32 mouse cellular contexts compared by ENCODE assay signal in genomic region chr11:58117044-58117652, GRCm38 (mm10). TPM values are rescaled to one million over a fixed set of nuclear protein-coding genes. Genes with fewer than 3 reads are reported as not detected.
DNase-seq lines count a peak whose midpoint lies in the region; ATAC-seq and TF ChIP-seq lines count a peak whose summit lies in the region.
"Had no signal": no experiment of that assay in that cellular context is flagged by ENCODE, and none has a peak within 500 bp of the region (broad histone marks: within the 10 kb centered on the region; RNA-seq: fewer than 3 reads in every experiment).

No protein-coding gene starts in this region.

- no peak for TF ChIP-seq POLR2A in CH12.LX (IDR thresholded peaks at IDR 0.05; ENCODE audit: low read depth, low read length)

- peaks cover 93% of the 10 kb centered on the region for H3K36me3 ChIP-seq in heart, embryonic 12.5 days
- peaks cover 39% of the 10 kb centered on the region for H3K36me3 ChIP-seq in heart, embryonic 11.5 days (ENCODE audit: control insufficient read depth, insufficient read depth, low read length)
- peaks cover 83 to 97% of the 10 kb centered on the region in 2 experiments for H3K36me3 ChIP-seq in CH12.LX (replicated peaks in 1 of 2; ENCODE audit: control insufficient read depth in 1 of 2, insufficient read depth in 1 of 2, low read length in 1 of 2)

- ATAC-seq in heart, embryonic 12.5 days (ENCODE audit: insufficient number of reproducible peaks, low FRiP score) = no peak
- ATAC-seq in heart, embryonic 11.5 days (replicated peaks; ENCODE audit: insufficient number of reproducible peaks, low FRiP score, low TSS enrichment) = no peak
- ATAC-seq: forebrain, embryonic 13.5 days; intestine, embryonic 15.5 days; midbrain, embryonic 15.5 days had no signal

- in situ Hi-C loops in CH12.LX (cut with MboI; ENCODE audit: low pct_ligation_motif_present, low pct_unique_long_range_greater_than_20kb, low sequenced_read_pairs) = no loop called here

- H3K4me3 ChIP-seq in heart, embryonic 12.5 days = no peak overlapping the region
- no peak overlapping the region for H3K4me3 ChIP-seq in heart, embryonic 11.5 days (ENCODE audit: low read depth, low read length)
- no peak overlapping the region for H3K4me3 ChIP-seq in layer of hippocampus, adult 2 months
- H3K4me3 ChIP-seq in CH12.LX (replicated peaks in 1 of 3; ENCODE audit: low read depth in 2 of 3, low read length in 2 of 3, poor library complexity in 1 of 3) = no peak overlapping the region
- H3K4me3 ChIP-seq: forebrain, embryonic 13.5 days; heart, adult 2 months; intestine, embryonic 15.5 days; limb, embryonic 13.5 days; midbrain, embryonic 15.5 days; neural tube, embryonic 15.5 days; stomach, embryonic 15.5 days had no signal

- TF ChIP-seq CTCF in layer of hippocampus, adult 2 months (conservative IDR thresholded peaks at IDR 0.05) = no peak
- no peak for TF ChIP-seq CTCF in CH12.LX (conservative IDR thresholded peaks at IDR 0.05 in 1 of 2, IDR thresholded peaks at IDR 0.05 in 1 of 2; ENCODE audit: low read depth in 2 of 2, low read length in 2 of 2)

- peak; percentile 62 for DNase-seq in adrenal gland, adult 2 months
- no peak for DNase-seq in adrenal gland, postnatal 10 days
- no peak for DNase-seq in layer of hippocampus, adult 2 months (ENCODE audit: low spot score in 2 of 2)
- no peak for DNase-seq in layer of hippocampus, postnatal 36 days
- no peak for DNase-seq in CH12.LX (ENCODE audit: extremely low read depth)
- no peak for DNase-seq in right cerebral cortex, postnatal 10 days (ENCODE audit: low spot score in 2 of 2)
- DNase-seq: cerebellum, adult 11-12 months; gastrocnemius, postnatal 14 days; heart, adult 2 months; kidney, adult 8-10 months; kidney, postnatal 14 days; lung, embryonic 14.5 days; lung, postnatal 36 days; right cerebral cortex, adult 18-20 months; thymus, adult 18-20 months; thymus, postnatal 36 days had no signal

- H3K9me3 ChIP-seq in heart, embryonic 12.5 days (replicated peaks) = no peaks in the 10 kb centered on the region
- H3K9me3 ChIP-seq in heart, embryonic 11.5 days (replicated peaks; ENCODE audit: control insufficient read depth, low read length) = no peaks in the 10 kb centered on the region
- no peaks in the 10 kb centered on the region for H3K9me3 ChIP-seq in CH12.LX (replicated peaks; ENCODE audit: low read length)
- H3K9me3 ChIP-seq: forebrain, embryonic 13.5 days; G1E; intestine, embryonic 15.5 days; limb, embryonic 13.5 days; midbrain, embryonic 15.5 days; neural tube, embryonic 15.5 days; stomach, embryonic 15.5 days had no signal

- H3K4me2 ChIP-seq in heart, embryonic 12.5 days = no peak overlapping the region
- no peak overlapping the region for H3K4me2 ChIP-seq in heart, embryonic 11.5 days
- H3K4me2 ChIP-seq in CH12.LX (ENCODE audit: insufficient read depth, low read depth, poor library complexity, severe bottlenecking) = no peak overlapping the region
- H3K4me2 ChIP-seq: forebrain, embryonic 13.5 days; intestine, embryonic 15.5 days; limb, embryonic 13.5 days; lung, embryonic 14.5 days; midbrain, embryonic 15.5 days; neural tube, embryonic 15.5 days; stomach, embryonic 15.5 days had no signal

- WGBS in heart, embryonic 12.5 days = 85% methylated on average over 10 of the region's 10 CpGs
- 85% methylated on average over 10 of the region's 10 CpGs for WGBS in heart, embryonic 11.5 days (ENCODE audit: insufficient replicate concordance)

- dilution Hi-C loops in CH12.LX (cut with MboI; ENCODE audit: extremely low pct_ligation_motif_present, extremely low pct_unique_long_range_greater_than_20kb, low sequenced_read_pairs) = no loop called here

- TF ChIP-seq RAD21 in CH12.LX (IDR thresholded peaks at IDR 0.05; ENCODE audit: low read depth, low read length) = no peak

- no peaks in the 10 kb centered on the region for H3K27me3 ChIP-seq in heart, embryonic 12.5 days (replicated peaks)
- H3K27me3 ChIP-seq in heart, embryonic 11.5 days (ENCODE audit: control insufficient read depth, insufficient read depth, low read length) = no peaks in the 10 kb centered on the region
- H3K27me3 ChIP-seq in CH12.LX (replicated peaks) = no peaks in the 10 kb centered on the region
- H3K27me3 ChIP-seq: forebrain, embryonic 13.5 days; intestine, embryonic 15.5 days; limb, embryonic 13.5 days; midbrain, embryonic 15.5 days; neural tube, embryonic 15.5 days; stomach, embryonic 15.5 days had no signal

- H3K79me2 ChIP-seq in CH12.LX (replicated peaks; ENCODE audit: control insufficient read depth, extremely low read depth, insufficient read depth, poor library complexity, severe bottlenecking) = peaks cover 7% of the 10 kb centered on the region

- TF ChIP-seq EP300 in CH12.LX (IDR thresholded peaks at IDR 0.05; ENCODE audit: low read length) = no peak

- peaks cover 16% of the 10 kb centered on the region for H3K4me1 ChIP-seq in heart, embryonic 12.5 days (replicated peaks)
- no peaks in the 10 kb centered on the region for H3K4me1 ChIP-seq in heart, embryonic 11.5 days (ENCODE audit: control insufficient read depth, insufficient read depth, low read length)
- H3K4me1 ChIP-seq in CH12.LX (ENCODE audit: control insufficient read depth in 1 of 2, insufficient read depth in 2 of 2) = peaks cover 10 to 11% of the 10 kb centered on the region in 2 experiments; a peak in 3 of 4 replicates
- H3K4me1 ChIP-seq: forebrain, embryonic 13.5 days; intestine, embryonic 15.5 days; limb, embryonic 13.5 days; midbrain, embryonic 15.5 days; neural tube, embryonic 15.5 days; stomach, embryonic 15.5 days had no signal

- 0 out of 2 replicates have a peak overlapping the region, but pooled peaks have one; percentile 50 for H3K27ac ChIP-seq in heart, embryonic 12.5 days (ENCODE audit: poor library complexity, severe bottlenecking)
- H3K27ac ChIP-seq in heart, embryonic 11.5 days (ENCODE audit: low read depth, low read length) = no peak overlapping the region
- 0 out of 2 replicates have a peak overlapping the region, but pooled peaks have one; percentile 28 for H3K27ac ChIP-seq in layer of hippocampus, adult 2 months
- H3K27ac ChIP-seq in CH12.LX (ENCODE audit: insufficient read depth, low read depth) = peak overlapping the region; percentile 45; the same call in 1 of the 2 replicates
- H3K27ac ChIP-seq: forebrain, embryonic 13.5 days; heart, adult 2 months; intestine, embryonic 15.5 days; limb, embryonic 13.5 days; liver, embryonic 14.5 days; midbrain, embryonic 15.5 days; neural tube, embryonic 15.5 days; stomach, embryonic 15.5 days had no signal

- H3K9ac ChIP-seq in heart, embryonic 12.5 days = no peak overlapping the region
- no peak overlapping the region for H3K9ac ChIP-seq in heart, embryonic 11.5 days (ENCODE audit: low read depth, low read length)
- H3K9ac ChIP-seq in CH12.LX (ENCODE audit: insufficient read depth, low read depth) = no peak overlapping the region
- H3K9ac ChIP-seq: forebrain, embryonic 13.5 days; intestine, embryonic 15.5 days; limb, embryonic 13.5 days; liver, embryonic 14.5 days; lung, embryonic 14.5 days; midbrain, embryonic 15.5 days; neural tube, embryonic 15.5 days; stomach, embryonic 15.5 days had no signal

TF ChIP-seq in CH12.LX, 34 proteins besides CTCF, POLR2A, EP300 and RAD21 (continues in another document):
- no peak for TF ChIP-seq PAX5 (IDR thresholded peaks at IDR 0.05; ENCODE audit: low read length)
- no peak for TF ChIP-seq ZKSCAN1 (IDR thresholded peaks at IDR 0.05; ENCODE audit: borderline replicate concordance, low read depth, low read length)

RNA-seq across cellular contexts. Expression of gene Cnot8, which starts 13.2 kb away (rescaled TPM):
- 10 to 100 TPM; 46.7 to 49.6 TPM for total RNA-seq in adrenal gland, adult 2 months (2021)
- polyA plus RNA-seq in adrenal gland, adult 2 months (2012; rRNA removed) = 25.3 and 29.8 TPM in 2 replicates
- total RNA-seq in adrenal gland, postnatal 10 days (2021) = 10 to 100 TPM; 42.9 to 49.3 TPM
- polyA plus RNA-seq in heart, embryonic 12.5 days (2016; fragmentation: Nextera tagmentation; extraction: Ambion mirVana) = 71.7 and 73.8 TPM in 2 replicates
- 67.0 and 83.1 TPM in 2 replicates for polyA plus RNA-seq in heart, embryonic 11.5 days (2014; fragmentation: Nextera tagmentation; extraction: Ambion mirVana)
- 10 to 100 TPM; 56.0 to 57.7 TPM for total RNA-seq in layer of hippocampus, adult 2 months (2021)
- 10 to 100 TPM; 53.2 to 55.0 TPM for total RNA-seq in layer of hippocampus, postnatal 36 days (2021)
- total RNA-seq in CH12.LX (2012; rRNA removed) (90.2 and 93.8 TPM in 2 replicates), CH12.LX (2014; rRNA removed) (127 and 134 TPM in 2 replicates)
- polyA plus RNA-seq in CH12.LX (2012; ENCODE audit: insufficient read length, low read depth) = 91.9 and 102 TPM in 2 replicates

RNA-seq across cellular contexts. Expression of gene Gm12248, which starts 24.2 kb away (rescaled TPM):
- total RNA-seq in adrenal gland, adult 2 months (2021) = 1 to 10 TPM in 1 of 2 experiments, not detected in 1; 3.9 TPM
- polyA plus RNA-seq in adrenal gland, adult 2 months (2012; rRNA removed) = 2.9 and 4.4 TPM in 2 replicates
- not detected for total RNA-seq in adrenal gland, postnatal 10 days (2021)
- polyA plus RNA-seq in heart, embryonic 12.5 days (2016; fragmentation: Nextera tagmentation; extraction: Ambion mirVana) = not detected in 2 replicates
- not detected in 2 replicates for polyA plus RNA-seq in heart, embryonic 11.5 days (2014; fragmentation: Nextera tagmentation; extraction: Ambion mirVana)
- not detected for total RNA-seq in layer of hippocampus, adult 2 months (2021)
- not detected for total RNA-seq in layer of hippocampus, postnatal 36 days (2021)
- 0.13 TPM in 1 of 2 replicates, not detected in the other for total RNA-seq in CH12.LX (2012; rRNA removed)
- total RNA-seq in CH12.LX (2014; rRNA removed) = not detected in 2 replicates
- not detected in 2 replicates for polyA plus RNA-seq in CH12.LX (2012; ENCODE audit: insufficient read length, low read depth)
- total RNA-seq: gastrocnemius, postnatal 14 days; heart, adult 2 months; layer of hippocampus, adult 18-20 months; layer of hippocampus, postnatal 25 days; left cerebral cortex, postnatal 14 days had no signal
- polyA plus RNA-seq: embryonic facial prominence, embryonic 11.5 days; heart, adult 2 months; heart, embryonic 16.5 days; hindbrain, embryonic 11.5 days; intestine, embryonic 15.5 days; limb, embryonic 13.5 days; liver, embryonic 14.5 days; lung, embryonic 14.5 days; neural tube, embryonic 15.5 days; stomach, embryonic 15.5 days had no signal

RNA-seq across cellular contexts. Expression of gene Gemin5, which starts 51.2 kb away (rescaled TPM):
- 10 to 100 TPM; 21.2 to 21.4 TPM for total RNA-seq in adrenal gland, adult 2 months (2021)
- 8.4 and 9.1 TPM in 2 replicates for polyA plus RNA-seq in adrenal gland, adult 2 months (2012; rRNA removed)
- total RNA-seq in adrenal gland, postnatal 10 days (2021) = 10 to 100 TPM; 16.5 to 19.1 TPM
- 14.9 and 16.5 TPM in 2 replicates for polyA plus RNA-seq in heart, embryonic 12.5 days (2016; fragmentation: Nextera tagmentation; extraction: Ambion mirVana)
- 15.3 TPM in 2 replicates for polyA plus RNA-seq in heart, embryonic 11.5 days (2014; fragmentation: Nextera tagmentation; extraction: Ambion mirVana)
- 10 to 100 TPM; 18.6 to 18.7 TPM for total RNA-seq in layer of hippocampus, adult 2 months (2021)
- total RNA-seq in layer of hippocampus, postnatal 36 days (2021) = 10 to 100 TPM; 20.4 to 22.0 TPM
- total RNA-seq in CH12.LX (2012; rRNA removed) (88.6 and 101 TPM in 2 replicates), CH12.LX (2014; rRNA removed) (63.7 and 66.7 TPM in 2 replicates)
- polyA plus RNA-seq in CH12.LX (2012; ENCODE audit: insufficient read length, low read depth) = 81.7 and 89.6 TPM in 2 replicates

RNA-seq across cellular contexts. Expression of gene Mrpl22, which starts 54.3 kb away (rescaled TPM):
- total RNA-seq in adrenal gland, adult 2 months (2021) = 10 to 100 TPM; 83.9 to 89.2 TPM
- polyA plus RNA-seq in adrenal gland, adult 2 months (2012; rRNA removed) = 25.2 and 33.4 TPM in 2 replicates
- 10 to 100 TPM; 68.8 to 70.9 TPM for total RNA-seq in adrenal gland, postnatal 10 days (2021)
- 102 and 109 TPM in 2 replicates for polyA plus RNA-seq in heart, embryonic 12.5 days (2016; fragmentation: Nextera tagmentation; extraction: Ambion mirVana)
- polyA plus RNA-seq in heart, embryonic 11.5 days (2014; fragmentation: Nextera tagmentation; extraction: Ambion mirVana) = 106 and 109 TPM in 2 replicates
- 10 to 100 TPM; 31.4 to 39.5 TPM for total RNA-seq in layer of hippocampus, adult 2 months (2021)
- total RNA-seq in layer of hippocampus, postnatal 36 days (2021) = 10 to 100 TPM; 32.7 to 38.3 TPM
- total RNA-seq in CH12.LX (2012; rRNA removed) (89.1 and 112 TPM in 2 replicates), CH12.LX (2014; rRNA removed) (115 and 124 TPM in 2 replicates)
- 110 and 133 TPM in 2 replicates for polyA plus RNA-seq in CH12.LX (2012; ENCODE audit: insufficient read length, low read depth)
